Mouse (Mus musculus): ENCODE measurements around the gene Dnajc12.
"Not testable (repeated sequence)": the region's sequence is repeated elsewhere in the genome, so short reads cannot be mapped to it uniquely, and the experiment has no call there.

Gene Dnajc12

DNA sequence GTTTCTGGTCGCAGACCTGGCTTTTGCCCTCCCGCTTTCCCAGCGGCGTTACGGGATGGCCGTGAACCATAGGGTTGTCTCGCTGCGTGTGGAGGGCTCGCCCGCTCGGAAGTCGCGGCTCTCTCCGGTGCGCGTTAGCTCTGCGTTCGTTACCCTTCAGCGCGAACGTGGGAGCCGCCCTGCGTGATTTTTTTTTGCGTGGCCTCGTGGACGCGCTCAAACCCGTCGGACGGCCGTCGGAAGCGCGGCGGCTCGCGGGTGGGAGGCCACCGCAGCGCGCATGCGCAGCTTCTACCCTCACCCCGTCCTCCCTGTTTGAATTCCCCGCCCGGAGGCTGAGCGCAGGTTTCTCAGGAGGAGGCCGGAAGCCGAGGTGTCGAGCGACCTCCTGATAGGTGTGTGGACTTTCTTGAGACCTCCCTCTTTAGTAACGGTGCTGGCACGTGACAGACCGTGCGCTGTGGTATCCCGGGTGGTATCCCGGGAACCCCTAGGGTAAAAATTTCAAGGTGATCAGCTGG is 47.6 kb downstream of the Dnajc12 start, which contains the start of gene Ctnna3:
Gene Ctnna3 (plus strand): TSS at position 314 of the 521 bp plus-strand sequence.
- DNase-seq (ENCODE audit: low read depth, low spot score), result peak; percentile 88

- DNase-seq (ENCODE audit: low read depth, low spot score), result no peak
Observed at GRCm38 (mm10) chr10:63431221-63431736, 49.0 kb downstream of the Dnajc12 start.

GRCm38 (mm10) chr10:63432099-63432498 is 49.9 kb downstream of the Dnajc12 start:
- DNase-seq (ENCODE audit: low read depth, low spot score), result no peak

GRCm38 (mm10) chr10:63432887-63433286 is 50.6 kb downstream of the Dnajc12 start:
- DNase-seq (ENCODE audit: low read depth, low spot score), result no peak

GRCm38 (mm10) chr10:63438736-63439262 is 56.6 kb downstream of the Dnajc12 start:
- DNase-seq (ENCODE audit: low read depth, low spot score), result no peak

GRCm38 (mm10) chr10:63439694-63440228 is 57.5 kb downstream of the Dnajc12 start:
- no peak for DNase-seq (ENCODE audit: low read depth, low spot score)

DNA sequence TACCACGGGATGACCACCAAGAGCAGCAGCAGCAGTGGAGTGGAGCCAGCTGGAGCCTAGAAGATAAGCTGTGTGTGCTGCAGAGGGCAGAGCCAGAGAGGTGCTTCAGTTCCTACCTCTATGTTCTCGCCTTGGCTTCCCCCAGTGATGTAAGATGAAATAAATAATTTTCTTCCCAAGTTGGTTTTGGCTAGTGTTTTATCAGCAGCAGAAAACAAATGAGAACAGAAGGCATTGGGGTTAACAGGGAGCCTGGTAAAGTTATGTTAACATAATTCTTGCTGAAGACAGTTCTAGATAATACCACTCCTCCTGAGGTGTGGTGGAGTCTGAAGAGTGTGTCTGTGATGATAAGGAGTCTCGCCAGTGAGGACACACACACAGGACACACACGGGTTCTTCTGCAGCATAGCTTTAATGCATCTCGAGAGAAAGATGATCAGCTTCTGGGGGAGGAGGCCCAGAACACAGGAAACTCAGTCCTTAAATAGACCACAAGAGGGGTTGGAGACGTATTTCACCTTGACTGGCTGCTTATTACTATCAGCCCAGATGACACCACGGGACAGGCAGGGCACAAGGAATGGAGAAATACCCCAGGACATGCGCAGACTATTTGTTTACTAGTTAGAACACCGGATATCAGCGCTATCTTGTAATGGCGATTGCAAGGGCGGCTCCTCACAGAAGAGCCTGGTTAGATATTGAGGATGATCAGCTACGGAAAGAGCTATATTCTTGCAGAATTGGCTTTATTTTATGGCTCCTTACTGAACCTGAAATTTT is 62.6 kb downstream of the Dnajc12 start:
- DNase-seq (ENCODE audit: low read depth, low spot score), result not testable (repeated sequence)

GRCm38 (mm10) chr10:63453926-63454325 is 71.7 kb downstream of the Dnajc12 start:
- DNase-seq (ENCODE audit: low read depth, low spot score), result no peak

GRCm38 (mm10) chr10:63455110-63455878 is 73.1 kb downstream of the Dnajc12 start:
- DNase-seq (ENCODE audit: low read depth, low spot score), result no peak

- DNase-seq (ENCODE audit: low read depth, low spot score), result no peak
Observed at GRCm38 (mm10) chr10:63457292-63458128, 75.3 kb downstream of the Dnajc12 start.

Measured in c-Kit-negative CD71-positive TER-119-positive erythroid progenitor cells, embryonic 14.5 days (primary cell).